Mouse (Mus musculus) stomach, embryonic 14.5 days (tissue): ENCODE measurements around the gene Tmem222. TPM values are rescaled to one million over a fixed set of nuclear protein-coding genes. Genes with fewer than 3 reads are reported as not detected.
A peak's percentile ranks its signal among the peaks of the same experiment; 100 is the strongest.

ENCODE experiments used
- ATAC-seq: fragments of 200-750 bp; cut with Nextera tagmentation; 2 replicates; pipeline ENCODE4 v1.8.0; 2017; ENCODE audit warnings: low read depth, moderate TSS enrichment; ENCODE audit not compliant: insufficient number of reproducible peaks, insufficient read depth, low FRiP score
- H3K27ac ChIP-seq: fragments of 300-500 bp; sonication (generic); 2 replicates; pipeline ENCODE4 v1.5.1; 2014; ENCODE audit warnings: mild to moderate bottlenecking, low read length, moderate library complexity, mixed read lengths
- H3K27me3 ChIP-seq: fragments of 300-500 bp; sonication (generic); 2 replicates; pipeline ENCODE4 v1.6.1; 2014; ENCODE audit warnings: low read length, control low read depth, mixed read lengths; ENCODE audit not compliant: control insufficient read depth, insufficient read depth
- H3K36me3 ChIP-seq: fragments of 300-500 bp; sonication (generic); 2 replicates; pipeline ENCODE4 v1.6.1; 2014; ENCODE audit warnings: mild to moderate bottlenecking, control low read depth, low read length, moderate library complexity, mixed read lengths; ENCODE audit not compliant: control insufficient read depth, insufficient read depth
- H3K4me1 ChIP-seq: fragments of 300-500 bp; sonication (generic); 2 replicates; pipeline ENCODE4 v1.6.1; 2014; ENCODE audit warnings: low read length, control low read depth, mixed read lengths; ENCODE audit not compliant: control insufficient read depth, insufficient read depth
- H3K4me2 ChIP-seq: fragments of 300-500 bp; sonication (generic); replicated peaks from 2 replicates; pipeline ENCODE4 v1.6.1; 2014; ENCODE audit warnings: low read depth, low read length, control low read depth
- H3K4me3 ChIP-seq: fragments of 300-500 bp; sonication (generic); 2 replicates; pipeline ENCODE4 v1.5.1; 2014; ENCODE audit warnings: low read depth, low read length, control low read depth
- H3K9ac ChIP-seq: fragments of 300-500 bp; sonication (generic); replicated peaks from 2 replicates; pipeline ENCODE4 v1.6.1; 2014; ENCODE audit warnings: low read depth, mild to moderate bottlenecking, control low read depth, low read length, moderate library complexity, mixed read lengths
- H3K9me3 ChIP-seq: fragments of 300-500 bp; sonication (generic); 2 replicates; pipeline ENCODE4 v1.6.1; 2016; ENCODE audit warnings: low read depth, low read length, control low read depth; ENCODE audit not compliant: control insufficient read depth
- WGBS: fragments of 180-500 bp; shearing (Covaris S2); extraction: QIAGEN DNeasy Blood & Tissue Kit; methylation state at CpG from one replicate; pipeline ENCODE4 v1.1.7; 2014; 5-methylcytosine and 5-hydroxymethylcytosine counted together
- polyA plus RNA-seq: library from polyadenylated mRNA; unstranded; fragments of >200 nt; fragmentation: Nextera tagmentation; extraction: Ambion mirVana; gene quantifications from 2 replicates; pipeline ENCODE4 v1.2.1, GENCODE M21; 2014

Gene Tmem222
- polyA plus RNA-seq, 1 experiment from 2014 or later = 88.1 TPM

DNA sequence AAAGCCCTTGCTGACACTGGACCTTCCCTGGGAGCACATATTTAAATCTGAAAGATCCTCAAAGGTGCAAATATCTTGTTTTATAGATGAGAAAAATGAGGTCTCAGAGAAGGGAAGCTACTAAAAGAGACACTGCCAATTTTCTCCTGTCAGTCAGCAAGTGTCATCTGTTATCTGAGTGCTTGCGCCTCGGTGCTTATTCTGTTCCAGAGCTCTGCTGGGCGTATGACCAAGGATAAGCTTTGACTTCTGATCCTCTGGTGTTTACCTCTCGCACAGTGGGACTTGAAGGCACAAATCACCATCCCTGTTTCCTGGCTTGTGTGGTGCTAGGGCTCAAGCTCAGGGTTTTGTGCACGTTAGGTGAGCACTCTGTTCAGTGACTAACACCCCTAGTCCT is 25.1 kb upstream of the Tmem222 start:
- H3K36me3 ChIP-seq = peaks cover 13% of the 10 kb centered on the region
- H3K27ac ChIP-seq = no peak overlapping the region
- H3K4me3 ChIP-seq = no peak overlapping the region
- no peak overlapping the region for H3K4me2 ChIP-seq
- WGBS = 79% methylated on average over 5 of the region's 5 CpGs
- ATAC-seq = no peak
- no peaks in the 10 kb centered on the region for H3K9me3 ChIP-seq
- H3K4me1 ChIP-seq = peaks cover 13% of the 10 kb centered on the region; the same call in 1 of the 2 replicates
- no peak overlapping the region for H3K9ac ChIP-seq
- H3K27me3 ChIP-seq = no peaks in the 10 kb centered on the region

DNA sequence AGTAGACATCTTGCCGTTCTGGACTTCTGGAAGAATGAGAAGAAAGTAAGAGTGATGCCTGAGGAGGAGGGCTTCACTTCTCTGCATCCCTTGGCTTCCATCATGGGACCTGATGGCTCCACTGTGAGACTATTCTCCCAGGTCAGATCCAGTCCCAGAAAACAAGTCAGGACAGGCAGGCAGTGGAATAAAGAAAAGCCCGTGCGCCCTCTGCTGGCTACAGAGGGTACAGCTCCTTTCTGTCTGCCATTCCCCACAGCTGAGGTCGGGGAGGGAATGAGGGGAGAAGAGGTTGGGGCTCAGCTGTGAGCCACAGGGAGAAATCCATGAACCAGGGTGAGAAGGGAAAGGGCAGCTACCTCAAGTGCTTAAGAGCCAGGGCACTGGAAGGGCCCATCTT is 24.2 kb upstream of the Tmem222 start:
- Histone ChIP-seq H3K9me3 (no peaks in the 10 kb centered on the region), H3K27me3 (no peaks in the 10 kb centered on the region), H3K4me2 (no peak overlapping the region), H3K36me3 (peaks cover 21% of the 10 kb centered on the region), H3K9ac (no peak overlapping the region), H3K4me3 (no peak overlapping the region), H3K27ac (no peak overlapping the region), H3K4me1 (peaks cover 17% of the 10 kb centered on the region)
- 23% methylated on average over 4 of the region's 4 CpGs for WGBS
- no peak for ATAC-seq

DNA sequence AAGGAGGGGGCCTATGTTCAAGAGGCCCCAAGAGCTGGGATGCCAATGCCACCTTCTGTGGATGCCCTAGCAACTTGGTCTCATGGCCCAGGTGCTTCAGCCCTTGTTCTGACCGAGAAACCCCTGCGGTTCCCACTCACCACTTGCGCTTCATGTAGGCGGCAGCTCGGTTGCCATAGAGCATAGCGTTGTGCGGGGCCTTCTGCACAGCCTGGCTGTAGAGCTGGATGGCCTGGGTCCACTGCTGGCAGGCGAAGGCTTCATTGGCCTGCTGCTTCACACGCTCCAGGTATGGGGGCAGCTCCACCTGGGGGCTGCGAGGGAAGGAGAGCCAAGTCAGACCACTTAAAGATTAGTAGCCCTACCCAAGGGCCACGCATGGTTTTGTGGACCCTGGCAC is 22.8 kb upstream of the Tmem222 start:
- H3K9me3 ChIP-seq = no peaks in the 10 kb centered on the region
- peaks cover 17% of the 10 kb centered on the region for H3K4me1 ChIP-seq
- no peak for ATAC-seq
- H3K27ac ChIP-seq = no peak overlapping the region
- H3K4me3 ChIP-seq = no peak overlapping the region
- H3K4me2 ChIP-seq = no peak overlapping the region
- no peaks in the 10 kb centered on the region for H3K27me3 ChIP-seq
- peaks cover 34% of the 10 kb centered on the region for H3K36me3 ChIP-seq
- WGBS = 86% methylated on average over 11 of the region's 11 CpGs
- no peak overlapping the region for H3K9ac ChIP-seq

DNA sequence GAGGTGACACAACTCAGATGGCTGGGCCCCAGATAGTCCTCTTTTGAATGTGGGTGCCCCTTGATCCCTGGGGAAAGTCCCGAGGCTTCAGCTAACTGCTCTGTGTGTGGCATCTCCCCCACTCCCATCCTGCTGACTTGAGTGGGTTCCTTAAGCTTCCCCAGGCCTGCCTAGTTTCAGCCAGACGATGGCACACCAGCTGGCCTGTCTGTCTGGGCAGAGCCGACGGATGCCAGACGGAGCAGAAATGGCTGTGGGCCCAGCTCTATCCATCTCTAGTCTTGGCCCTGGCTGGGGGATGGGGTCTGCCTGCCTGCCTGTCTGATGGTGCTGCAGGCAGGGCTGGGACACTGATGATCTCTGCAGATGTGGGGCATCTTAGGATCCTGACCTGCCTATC is 22.1 kb upstream of the Tmem222 start:
- H3K9me3 ChIP-seq = no peaks in the 10 kb centered on the region
- ATAC-seq = no peak; the same call in 1 of the 2 replicates
- no peaks in the 10 kb centered on the region for H3K27me3 ChIP-seq
- peak overlapping the region; percentile 33; the same call in 1 of the 2 replicates for H3K27ac ChIP-seq
- H3K9ac ChIP-seq = no peak overlapping the region
- peaks cover 34% of the 10 kb centered on the region for H3K36me3 ChIP-seq
- WGBS = 47% methylated on average over 5 of the region's 5 CpGs
- peaks cover 17% of the 10 kb centered on the region for H3K4me1 ChIP-seq
- H3K4me2 ChIP-seq = no peak overlapping the region
- no peak overlapping the region for H3K4me3 ChIP-seq

DNA sequence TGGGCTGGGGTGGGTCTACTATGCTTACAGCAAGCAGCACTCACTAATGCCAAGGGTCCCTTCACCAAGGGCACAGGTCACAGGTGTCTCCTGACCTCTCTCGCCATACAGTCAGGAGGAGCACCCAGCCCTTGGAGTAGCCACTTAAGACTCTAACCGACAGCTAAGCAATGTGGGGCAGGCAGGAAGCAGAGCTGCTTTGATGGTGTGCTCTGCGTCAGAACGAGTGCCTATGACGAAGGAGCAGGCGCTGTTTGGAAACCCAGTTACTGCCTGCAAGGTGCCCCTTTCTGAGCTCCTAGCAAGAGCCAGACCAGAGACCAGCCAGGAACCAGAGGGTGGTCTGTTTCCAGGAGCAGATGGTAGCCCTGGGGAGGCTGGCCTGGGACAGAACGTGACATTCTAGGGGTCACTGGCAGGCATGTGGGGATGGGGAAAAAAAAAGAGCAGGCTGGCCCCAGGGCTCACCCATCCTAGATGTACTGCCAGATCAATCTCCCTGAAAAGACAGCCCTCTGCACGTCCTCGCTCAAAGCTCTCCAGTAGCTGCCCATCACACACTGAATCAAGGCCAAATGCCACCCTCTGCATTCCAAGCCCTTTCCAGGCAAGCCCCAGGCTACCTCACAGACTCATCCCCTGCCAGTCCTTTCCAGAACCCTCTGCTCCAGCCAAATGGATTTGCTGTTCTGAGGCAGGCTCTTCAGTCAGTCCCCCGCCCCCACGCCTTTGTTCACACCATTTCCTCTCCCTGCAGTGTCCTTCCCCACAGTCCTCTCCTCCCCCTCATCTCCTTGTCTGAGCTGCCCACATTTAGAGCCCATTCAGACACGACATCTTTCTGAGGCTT is 21.1 kb upstream of the Tmem222 start:
- H3K9me3 ChIP-seq = no peaks in the 10 kb centered on the region
- H3K9ac ChIP-seq = no peak overlapping the region
- H3K36me3 ChIP-seq = peaks cover 34% of the 10 kb centered on the region
- H3K27ac ChIP-seq = peak overlapping the region; percentile 45
- H3K4me1 ChIP-seq = peaks cover 18% of the 10 kb centered on the region
- H3K4me3 ChIP-seq = no peak overlapping the region
- ATAC-seq = no peak
- WGBS = 49% methylated on average over 12 of the region's 12 CpGs
- H3K4me2 ChIP-seq = no peak overlapping the region
- H3K27me3 ChIP-seq = no peaks in the 10 kb centered on the region

DNA sequence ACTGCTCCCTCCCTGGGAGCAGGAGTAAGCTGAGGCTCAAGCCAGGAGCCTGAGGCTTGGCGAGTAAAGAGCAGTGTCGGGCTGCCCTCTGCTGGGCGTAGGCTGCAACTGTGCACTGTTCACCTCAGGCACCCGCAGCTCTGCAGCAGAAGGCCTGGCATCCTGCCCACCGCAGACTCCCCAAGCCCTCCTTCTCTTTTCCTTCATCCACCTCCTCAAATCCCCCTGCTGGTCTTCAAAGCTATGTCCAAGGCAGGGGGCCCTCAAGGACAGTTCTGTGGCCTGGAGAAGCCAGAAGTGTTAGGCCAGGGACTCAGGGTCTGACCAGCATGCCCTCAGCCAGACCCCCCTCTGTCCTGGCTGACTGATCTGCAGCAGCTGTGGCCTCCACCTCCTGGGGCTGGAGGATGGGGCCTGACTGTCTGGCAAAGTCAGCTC is 20.2 kb upstream of the Tmem222 start:
- no peaks in the 10 kb centered on the region for H3K9me3 ChIP-seq
- H3K4me1 ChIP-seq = peaks cover 27% of the 10 kb centered on the region
- H3K36me3 ChIP-seq = peaks cover 29% of the 10 kb centered on the region
- H3K9ac ChIP-seq = no peak overlapping the region
- H3K27ac ChIP-seq = peak overlapping the region; percentile 45; the same call in 1 of the 2 replicates
- no peak overlapping the region for H3K4me3 ChIP-seq
- WGBS = 3% methylated on average over 5 of the region's 5 CpGs
- no peaks in the 10 kb centered on the region for H3K27me3 ChIP-seq
- no peak overlapping the region for H3K4me2 ChIP-seq
- peak; percentile 73; the same call in 1 of the 2 replicates for ATAC-seq

DNA sequence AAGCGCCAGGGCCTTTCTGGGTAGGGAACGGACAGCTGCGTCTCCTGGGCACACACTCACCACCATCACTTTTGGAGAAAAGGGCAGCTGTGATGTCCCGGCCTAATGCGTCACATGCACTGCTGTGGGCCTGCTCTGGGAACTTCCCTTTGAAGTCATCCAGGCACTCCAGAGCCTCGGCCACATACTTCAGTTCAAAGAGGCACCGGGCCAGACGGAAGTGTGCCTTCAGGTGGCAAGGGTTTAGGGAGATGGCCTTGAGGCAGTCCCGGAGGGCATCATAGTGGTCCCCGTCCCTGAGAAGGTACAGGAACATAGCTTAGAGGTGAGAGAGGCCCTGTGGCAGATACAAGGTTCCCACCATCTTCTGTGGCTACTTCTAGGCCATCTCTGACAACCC is 19.8 kb upstream of the Tmem222 start:
- no peak overlapping the region for H3K4me3 ChIP-seq
- H3K4me2 ChIP-seq = no peak overlapping the region
- H3K36me3 ChIP-seq = peaks cover 29% of the 10 kb centered on the region
- H3K27ac ChIP-seq = 0 out of 2 replicates have a peak overlapping the region, but pooled peaks have one; percentile 15
- H3K9me3 ChIP-seq = no peaks in the 10 kb centered on the region
- H3K27me3 ChIP-seq = no peaks in the 10 kb centered on the region
- ATAC-seq = no peak
- peaks cover 31% of the 10 kb centered on the region for H3K4me1 ChIP-seq
- 0 out of 2 replicates have a peak overlapping the region, but pooled peaks have one; percentile 3 for H3K9ac ChIP-seq
- 66% methylated on average over 10 of the region's 10 CpGs for WGBS

DNA sequence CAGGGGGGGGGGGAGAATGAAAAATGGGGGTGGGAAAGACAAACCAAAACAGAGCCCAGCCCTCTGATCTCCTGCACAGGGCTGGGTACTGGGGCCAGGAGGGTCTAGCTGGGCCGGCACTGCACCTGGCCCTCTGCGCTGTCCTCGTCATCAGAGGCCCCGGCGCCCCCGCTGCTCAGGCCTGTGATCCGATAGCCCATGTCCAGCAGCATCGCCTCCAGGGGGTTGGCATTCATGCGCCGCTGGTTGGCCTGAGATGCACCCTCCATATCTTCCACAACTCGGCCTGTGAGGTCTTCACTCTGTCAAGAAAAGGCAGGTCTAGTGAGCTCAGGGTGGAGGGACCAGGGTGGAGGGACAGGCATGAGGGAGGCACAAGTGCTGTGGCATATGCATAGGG is 16.5 kb upstream of the Tmem222 start:
- H3K9me3 ChIP-seq = no peaks in the 10 kb centered on the region
- 46% methylated on average over 11 of the region's 11 CpGs for WGBS
- H3K36me3 ChIP-seq = peaks cover 21% of the 10 kb centered on the region; the same call in 1 of the 2 replicates
- no peak overlapping the region for H3K4me3 ChIP-seq
- no peaks in the 10 kb centered on the region for H3K27me3 ChIP-seq
- no peak overlapping the region for H3K27ac ChIP-seq
- H3K4me1 ChIP-seq = peaks cover 31% of the 10 kb centered on the region
- no peak overlapping the region for H3K9ac ChIP-seq
- ATAC-seq = no peak
- H3K4me2 ChIP-seq = no peak overlapping the region
